Mouse (Mus musculus): ENCODE results near the gene Hist2h2ab. TPM values are rescaled to one million over a fixed set of nuclear protein-coding genes. Genes with fewer than 3 reads are reported as not detected.
"Not testable (repeated sequence)": the region's sequence is repeated elsewhere in the genome, so short reads cannot be mapped to it uniquely, and the experiment has no call there.

Hist2h2ab gene
- polyA plus RNA-seq, 1 experiment from 2014 or later, result 0.72 TPM

DNA sequence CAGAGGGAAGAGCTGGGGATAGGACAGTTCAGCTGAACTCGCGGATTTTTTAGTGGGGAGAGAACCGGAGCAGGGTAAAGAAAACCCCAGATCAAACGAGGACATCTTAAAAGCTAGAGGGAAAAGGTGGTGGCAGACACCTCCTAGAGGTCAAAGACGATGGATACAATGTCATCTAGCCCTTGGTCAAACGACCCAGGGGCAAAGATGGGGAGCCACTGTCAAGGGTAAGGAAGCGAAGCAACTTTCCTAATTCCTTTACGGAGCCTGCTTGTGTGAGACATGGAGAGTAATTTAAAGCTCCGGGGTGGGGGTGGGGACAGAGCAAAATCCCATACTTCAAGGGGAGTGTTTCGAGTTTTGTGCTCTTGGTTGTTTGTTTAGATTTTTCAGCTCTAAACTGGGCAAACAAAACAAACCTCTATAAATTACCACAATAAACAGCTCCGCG, 449 bp upstream of the Hist2h2ab start:
- H3K4me3 ChIP-seq (ENCODE audit: low read depth, low read length), result peak overlapping the region; percentile 48
- peak overlapping the region; percentile 50 for H3K9ac ChIP-seq (replicated peaks; ENCODE audit: low read depth, low read length)
- peak overlapping the region; percentile 95 for H3K27ac ChIP-seq (ENCODE audit: low read depth, low read length)
- H3K4me1 ChIP-seq (ENCODE audit: control insufficient read depth, insufficient read depth, low read length), result peaks cover 13% of the 10 kb centered on the region
- no peaks in the 10 kb centered on the region for H3K36me3 ChIP-seq (ENCODE audit: control insufficient read depth, insufficient read depth, low read length)
- H3K27me3 ChIP-seq (ENCODE audit: control insufficient read depth, insufficient read depth, low read length), result no peaks in the 10 kb centered on the region
- H3K9me3 ChIP-seq (ENCODE audit: control insufficient read depth, low read length), result no peaks in the 10 kb centered on the region
- WGBS, result 0% methylated on average over 12 of the region's 12 CpGs
- ATAC-seq (ENCODE audit: low read depth), result peak; percentile 40
- H3K4me2 ChIP-seq (ENCODE audit: low read depth, low read length), result peak overlapping the region; percentile 83

GRCm38 (mm10) chr3:96220131-96220764, 583 bp downstream of the Hist2h2ab start:
- WGBS, result under 1% methylated on average over 23 of the region's 47 CpGs
- not testable (repeated sequence) for H3K36me3 ChIP-seq (ENCODE audit: control insufficient read depth, insufficient read depth, low read length); H3K9me3 ChIP-seq (ENCODE audit: control insufficient read depth, low read length); H3K27me3 ChIP-seq (ENCODE audit: control insufficient read depth, insufficient read depth, low read length)
- Histone ChIP-seq H3K4me2 (ENCODE audit: low read depth, low read length) (peak overlapping the region; percentile 83), H3K9ac (replicated peaks; ENCODE audit: low read depth, low read length) (peak overlapping the region; percentile 54), H3K4me1 (ENCODE audit: control insufficient read depth, insufficient read depth, low read length) (peaks cover 13% of the 10 kb centered on the region), H3K27ac (ENCODE audit: low read depth, low read length) (peak overlapping the region; percentile 95), H3K4me3 (ENCODE audit: low read depth, low read length) (peak overlapping the region; percentile 48)
- ATAC-seq (ENCODE audit: low read depth), result peak; percentile 38

DNA sequence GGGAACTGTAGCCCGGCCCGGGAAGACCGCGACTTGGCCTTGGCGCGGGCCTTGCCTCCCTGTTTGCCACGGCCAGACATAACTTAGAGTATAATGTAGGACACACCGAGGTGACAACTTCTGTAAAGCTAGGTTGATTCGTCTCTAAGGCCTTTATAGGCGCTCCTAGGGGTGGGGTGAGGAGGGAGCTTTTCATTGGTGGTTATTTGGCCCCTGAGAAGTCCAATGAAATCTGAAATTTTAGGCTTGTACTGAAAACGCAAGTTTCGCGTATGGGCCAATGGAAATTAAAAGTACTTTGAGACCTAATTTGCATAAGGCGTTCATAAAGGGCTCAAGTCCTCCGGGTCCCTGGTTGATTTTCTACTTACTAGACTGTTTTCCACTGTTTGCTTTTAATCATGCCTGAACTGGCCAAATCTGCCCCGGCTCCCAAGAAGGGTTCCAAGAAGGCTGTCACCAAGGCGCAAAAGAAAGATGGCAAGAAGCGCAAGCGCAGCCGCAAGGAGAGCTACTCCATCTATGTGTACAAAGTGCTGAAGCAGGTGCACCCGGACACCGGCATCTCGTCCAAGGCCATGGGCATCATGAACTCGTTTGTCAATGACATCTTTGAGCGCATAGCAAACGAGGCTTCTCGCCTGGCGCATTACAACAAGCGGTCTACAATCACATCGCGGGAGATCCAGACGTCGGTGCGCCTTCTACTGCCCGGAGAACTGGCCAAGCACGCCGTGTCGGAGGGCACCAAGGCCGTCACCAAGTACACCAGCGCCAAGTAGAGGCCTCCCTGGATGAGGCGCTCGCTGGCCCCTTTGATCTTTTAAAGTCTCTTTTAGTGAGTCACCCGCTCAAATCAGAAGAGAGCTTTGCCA, 1.3 kb downstream of the Hist2h2ab start, which contains the start of the genes Hist2h2ac and Hist2h2be:
Hist2h2ac (minus strand) TSS at position 116 of the 875 bp plus-strand sequence.
Hist2h2be (plus strand) TSS at position 355 of the 875 bp plus-strand sequence.
- H3K9ac ChIP-seq (replicated peaks; ENCODE audit: low read depth, low read length), result peak within 1 kb of the TSS; percentile 54
- peak within 1 kb of the TSS; percentile 83 for H3K4me2 ChIP-seq (ENCODE audit: low read depth, low read length)
- no peaks in the 10 kb centered on the region for H3K27me3 ChIP-seq (ENCODE audit: control insufficient read depth, insufficient read depth, low read length)
- peak within 1 kb of the TSS; percentile 48 for H3K4me3 ChIP-seq (ENCODE audit: low read depth, low read length)
- ATAC-seq (ENCODE audit: low read depth), result peak; percentile 77
- H3K27ac ChIP-seq (ENCODE audit: low read depth, low read length), result peak within 1 kb of the TSS; percentile 95
- WGBS, result under 1% methylated on average over 43 of the region's 43 CpGs
- H3K36me3 ChIP-seq (ENCODE audit: control insufficient read depth, insufficient read depth, low read length), result no peaks in the 10 kb centered on the region
- H3K9me3 ChIP-seq (ENCODE audit: control insufficient read depth, low read length), result no peaks in the 10 kb centered on the region
- peaks cover 13% of the 10 kb centered on the region for H3K4me1 ChIP-seq (ENCODE audit: control insufficient read depth, insufficient read depth, low read length)

DNA sequence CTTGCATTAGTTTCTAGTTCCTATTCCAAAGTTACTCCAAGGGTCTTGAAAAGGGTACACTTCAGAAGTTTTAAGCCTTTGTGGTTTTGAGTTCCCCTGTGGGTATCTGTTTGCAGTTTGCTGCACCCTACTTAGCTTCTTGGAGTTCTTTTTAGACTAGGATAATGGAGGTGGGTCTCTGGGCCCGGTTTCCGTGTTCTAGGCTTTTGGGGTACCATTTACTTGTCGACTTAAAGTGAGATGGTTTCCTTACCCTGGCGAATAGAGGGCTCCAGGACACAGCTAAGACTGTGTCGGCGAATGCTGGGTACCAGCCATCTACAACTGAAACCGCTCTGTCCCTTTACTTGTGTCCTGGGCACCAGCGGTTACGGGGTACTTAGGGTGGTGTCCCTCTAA, 2.0 kb downstream of the Hist2h2ab start:
- peaks cover 13% of the 10 kb centered on the region for H3K4me1 ChIP-seq (ENCODE audit: control insufficient read depth, insufficient read depth, low read length)
- H3K9ac ChIP-seq (replicated peaks; ENCODE audit: low read depth, low read length), result peak overlapping the region; percentile 54
- H3K4me2 ChIP-seq (ENCODE audit: low read depth, low read length), result peak overlapping the region; percentile 83
- peak overlapping the region; percentile 48 for H3K4me3 ChIP-seq (ENCODE audit: low read depth, low read length)
- no peaks in the 10 kb centered on the region for H3K27me3 ChIP-seq (ENCODE audit: control insufficient read depth, insufficient read depth, low read length)
- no peaks in the 10 kb centered on the region for H3K9me3 ChIP-seq (ENCODE audit: control insufficient read depth, low read length)
- ATAC-seq (ENCODE audit: low read depth), result no peak
- H3K36me3 ChIP-seq (ENCODE audit: control insufficient read depth, insufficient read depth, low read length), result no peaks in the 10 kb centered on the region
- peak overlapping the region; percentile 95 for H3K27ac ChIP-seq (ENCODE audit: low read depth, low read length)
- WGBS, result 16% methylated on average over 9 of the region's 9 CpGs

GRCm38 (mm10) chr3:96222774-96223173, 3.1 kb downstream of the Hist2h2ab start:
- H3K4me2 ChIP-seq (ENCODE audit: low read depth, low read length), result peak overlapping the region; percentile 83; the same call in 1 of the 2 replicates
- ATAC-seq (ENCODE audit: low read depth), result no peak
- H3K27me3 ChIP-seq (ENCODE audit: control insufficient read depth, insufficient read depth, low read length), result no peaks in the 10 kb centered on the region
- no peaks in the 10 kb centered on the region for H3K9me3 ChIP-seq (ENCODE audit: control insufficient read depth, low read length)
- no peak overlapping the region for H3K27ac ChIP-seq (ENCODE audit: low read depth, low read length)
- no peak overlapping the region for H3K4me3 ChIP-seq (ENCODE audit: low read depth, low read length)
- H3K4me1 ChIP-seq (ENCODE audit: control insufficient read depth, insufficient read depth, low read length), result peaks cover 13% of the 10 kb centered on the region
- WGBS, result 92% methylated on average over 4 of the region's 4 CpGs
- H3K36me3 ChIP-seq (ENCODE audit: control insufficient read depth, insufficient read depth, low read length), result no peaks in the 10 kb centered on the region
- H3K9ac ChIP-seq (replicated peaks; ENCODE audit: low read depth, low read length), result no peak overlapping the region

DNA sequence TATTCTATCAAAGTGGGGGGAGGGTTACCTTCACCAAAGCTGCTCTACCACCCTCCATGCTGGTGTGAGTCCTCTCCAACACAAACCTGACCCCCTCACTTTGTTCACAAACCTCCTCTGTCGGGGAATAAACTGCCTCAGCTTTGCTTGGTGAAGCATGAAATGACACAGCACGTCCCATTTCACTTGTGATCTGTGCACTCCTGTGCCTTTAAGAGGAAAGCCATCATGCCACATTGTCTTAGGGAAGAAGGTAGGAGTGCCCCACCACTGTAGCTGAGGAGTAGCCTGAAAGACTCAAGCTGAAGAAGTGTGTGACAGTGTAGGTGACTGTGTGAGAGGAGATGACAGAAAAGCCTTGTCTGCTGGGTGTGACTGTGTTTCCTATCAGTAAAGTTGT, 5.8 kb downstream of the Hist2h2ab start:
- no peak overlapping the region for H3K4me3 ChIP-seq (ENCODE audit: low read depth, low read length)
- H3K36me3 ChIP-seq (ENCODE audit: control insufficient read depth, insufficient read depth, low read length), result no peaks in the 10 kb centered on the region
- no peak overlapping the region for H3K27ac ChIP-seq (ENCODE audit: low read depth, low read length)
- WGBS, result 11% methylated on average over 2 of the region's 2 CpGs
- peaks cover 10% of the 10 kb centered on the region for H3K4me1 ChIP-seq (ENCODE audit: control insufficient read depth, insufficient read depth, low read length)
- H3K27me3 ChIP-seq (ENCODE audit: control insufficient read depth, insufficient read depth, low read length), result no peaks in the 10 kb centered on the region
- ATAC-seq (ENCODE audit: low read depth), result no peak
- no peak overlapping the region; the same call in 1 of the 2 replicates for H3K9ac ChIP-seq (replicated peaks; ENCODE audit: low read depth, low read length)
- no peaks in the 10 kb centered on the region for H3K9me3 ChIP-seq (ENCODE audit: control insufficient read depth, low read length)
- H3K4me2 ChIP-seq (ENCODE audit: low read depth, low read length), result no peak overlapping the region

DNA sequence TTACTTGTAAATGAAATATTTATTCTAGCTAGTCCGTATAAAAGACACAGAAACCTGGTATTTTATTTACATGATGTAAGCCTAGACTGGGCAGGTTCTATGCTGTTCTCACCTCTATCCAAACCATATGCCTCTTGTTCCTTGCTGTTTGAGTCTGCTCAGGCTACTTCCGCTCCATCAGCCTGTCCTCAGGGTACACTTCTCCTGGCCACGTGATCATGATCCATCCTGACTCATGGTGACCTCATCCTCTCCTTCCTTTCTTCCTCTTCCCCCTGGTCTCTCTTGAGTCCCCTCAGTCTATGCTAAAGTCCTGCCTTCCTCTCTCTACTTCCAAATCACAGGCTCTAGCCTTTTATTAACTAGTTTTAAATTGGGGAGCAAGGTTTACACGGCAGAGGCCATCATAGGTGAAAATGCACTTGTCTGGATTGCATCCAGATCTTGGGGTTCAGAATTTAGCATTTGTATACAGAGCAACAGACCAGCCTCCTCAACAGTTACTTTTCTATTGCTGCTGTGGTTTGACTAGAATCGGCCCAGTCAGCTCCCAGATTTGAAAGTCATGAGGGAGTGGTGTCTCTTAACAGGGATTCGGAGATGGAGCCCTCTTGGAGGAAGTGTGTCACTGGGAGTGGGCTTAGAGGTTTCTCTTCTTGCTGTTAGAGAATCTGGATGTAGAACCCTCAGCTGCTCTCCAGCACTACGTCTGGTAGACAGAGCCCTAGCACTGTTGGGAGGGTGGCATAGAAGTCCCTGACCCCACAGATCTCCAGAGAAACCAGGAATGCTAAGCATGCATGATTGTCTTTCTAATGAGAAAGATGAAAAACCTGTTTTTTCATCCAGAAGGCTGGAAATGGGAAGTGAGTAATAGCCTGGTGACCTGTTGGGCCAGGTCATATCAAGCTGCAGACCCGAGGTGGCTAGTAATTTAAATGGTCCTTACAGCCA, 7.3 kb downstream of the Hist2h2ab start:
- Histone ChIP-seq H3K4me3 (ENCODE audit: low read depth, low read length) (no peak overlapping the region), H3K9ac (replicated peaks; ENCODE audit: low read depth, low read length) (no peak overlapping the region), H3K9me3 (ENCODE audit: control insufficient read depth, low read length) (no peaks in the 10 kb centered on the region), H3K36me3 (ENCODE audit: control insufficient read depth, insufficient read depth, low read length) (no peaks in the 10 kb centered on the region), H3K4me2 (ENCODE audit: low read depth, low read length) (no peak overlapping the region), H3K27ac (ENCODE audit: low read depth, low read length) (no peak overlapping the region), H3K4me1 (ENCODE audit: control insufficient read depth, insufficient read depth, low read length) (peaks cover 2% of the 10 kb centered on the region), H3K27me3 (ENCODE audit: control insufficient read depth, insufficient read depth, low read length) (no peaks in the 10 kb centered on the region)
- ATAC-seq (ENCODE audit: low read depth), result no peak
- WGBS, result 76% methylated on average over 8 of the region's 8 CpGs

DNA sequence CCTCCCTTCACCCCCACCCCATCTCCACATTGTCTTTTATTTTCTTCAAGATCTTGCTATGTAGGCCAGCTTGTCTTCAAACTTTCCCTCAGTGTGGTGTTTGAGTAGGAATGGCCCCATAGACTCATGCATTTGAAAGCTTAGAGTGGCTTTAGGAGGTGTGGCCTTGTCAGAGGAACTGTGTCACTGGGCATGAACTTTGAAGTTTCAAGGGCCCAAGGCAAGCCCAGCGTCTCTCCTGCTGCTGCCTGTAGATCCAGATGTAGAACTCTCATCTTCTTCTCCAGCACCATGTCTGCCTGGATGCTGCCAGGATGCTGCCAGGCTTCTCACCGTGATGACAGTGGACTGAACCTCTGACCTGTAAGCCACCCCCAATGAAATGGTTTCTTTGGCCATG, 9.2 kb downstream of the Hist2h2ab start:
- Histone ChIP-seq H3K4me3 (ENCODE audit: low read depth, low read length) (no peak overlapping the region), H3K36me3 (ENCODE audit: control insufficient read depth, insufficient read depth, low read length) (no peaks in the 10 kb centered on the region), H3K27ac (ENCODE audit: low read depth, low read length) (no peak overlapping the region), H3K4me1 (ENCODE audit: control insufficient read depth, insufficient read depth, low read length) (no peaks in the 10 kb centered on the region), H3K4me2 (ENCODE audit: low read depth, low read length) (no peak overlapping the region), H3K27me3 (ENCODE audit: control insufficient read depth, insufficient read depth, low read length) (no peaks in the 10 kb centered on the region), H3K9me3 (ENCODE audit: control insufficient read depth, low read length) (no peaks in the 10 kb centered on the region), H3K9ac (replicated peaks; ENCODE audit: low read depth, low read length) (no peak overlapping the region)
- 63% methylated on average over 2 of the region's 2 CpGs for WGBS
- ATAC-seq (ENCODE audit: low read depth), result no peak
